Mouse (Mus musculus) MEL (cell line): ENCODE measurements around the gene Nrip1. TPM values are rescaled to one million over a fixed set of nuclear protein-coding genes. Genes with fewer than 3 reads are reported as not detected.

ENCODE experiments used
- DNase-seq: peaks from one replicate; pipeline ENCODE4 v3.0.0; 2011; ENCODE audit warnings: low read depth, low spot score
- H3K27ac ChIP-seq: 2 replicates; pipeline ENCODE4 v1.5.1; 2012; ENCODE audit warnings: low read depth, mild to moderate bottlenecking, control low read depth, low read length, moderate library complexity; ENCODE audit not compliant: control insufficient read depth
- H3K27me3 ChIP-seq, 2 experiments: fragments of 150-350 bp in 1 of 2; sonication (generic) in 1 of 2; 2 replicates each; pipeline ENCODE4 v1.6.1; 2012; ENCODE audit warnings: low read length in 2 of 2, mild to moderate bottlenecking in 2 of 2, improper control_type of control experiment in 1 of 2, moderate library complexity in 1 of 2; ENCODE audit not compliant: insufficient read depth in 2 of 2, control insufficient read depth in 1 of 2
- H3K36me3 ChIP-seq, 2 experiments: 2 replicates each; pipeline ENCODE4 v1.6.1; 2012 to 2014; ENCODE audit warnings: low read length in 2 of 2, improper control_type of control experiment in 1 of 2, inconsistent platforms in 1 of 2, mild to moderate bottlenecking in 1 of 2; ENCODE audit not compliant: insufficient read depth in 2 of 2, control insufficient read depth in 1 of 2
- H3K4me1 ChIP-seq, 2 experiments: fragments of 150-350 bp in 1 of 2; sonication (generic) in 1 of 2; 2 replicates each; pipeline ENCODE4 v1.6.1; 2012; ENCODE audit warnings: low read length in 2 of 2, improper control_type of control experiment in 1 of 2, mild to moderate bottlenecking in 1 of 2; ENCODE audit not compliant: insufficient read depth in 2 of 2, control insufficient read depth in 1 of 2
- H3K4me3 ChIP-seq, 2 experiments: fragments of 150-350 bp in 1 of 2; sonication (generic) in 1 of 2; 2 replicates each; pipeline ENCODE4 v1.5.1; 2012; ENCODE audit warnings: low read depth in 2 of 2, low read length in 2 of 2, mild to moderate bottlenecking in 2 of 2, moderate library complexity in 2 of 2, control low read depth in 1 of 2, improper control_type of control experiment in 1 of 2; ENCODE audit not compliant: control insufficient read depth in 1 of 2, insufficient read depth in 1 of 2
- H3K79me2 ChIP-seq: 2 replicates; pipeline ENCODE4 v1.6.1; 2012; ENCODE audit warnings: mild to moderate bottlenecking, low read length, moderate library complexity; ENCODE audit not compliant: control insufficient read depth, poor library complexity, insufficient read depth
- H3K9ac ChIP-seq: 2 replicates; pipeline ENCODE4 v1.6.1; 2012; ENCODE audit warnings: low read depth, mild to moderate bottlenecking, control low read depth, low read length, moderate library complexity; ENCODE audit not compliant: control insufficient read depth, poor library complexity, severe bottlenecking
- H3K9me3 ChIP-seq: fragments of 150-350 bp; sonication (generic); replicated peaks from 2 replicates; pipeline ENCODE4 v1.6.1; 2012; ENCODE audit warnings: mild to moderate bottlenecking, low read length, improper control_type of control experiment, moderate library complexity; ENCODE audit not compliant: insufficient read depth
- ELF1 ChIP-seq: IDR thresholded peaks from 2 replicates; pipeline ENCODE4 v1.6.1; 2014; ENCODE audit warnings: low read depth, mild to moderate bottlenecking, inconsistent platforms, low read length, improper control_type of control experiment, moderate library complexity
- EP300 ChIP-seq, 2 experiments: IDR thresholded peaks; 2 replicates each; pipeline ENCODE4 v1.6.1; 2011; ENCODE audit warnings: improper control_type of control experiment in 2 of 2, low read length in 2 of 2, low read depth in 1 of 2, mild to moderate bottlenecking in 1 of 2
- ETS1 ChIP-seq: IDR thresholded peaks from 2 replicates; pipeline ENCODE4 v1.6.1; 2012; ENCODE audit warnings: low read depth, mild to moderate bottlenecking, inconsistent platforms, low read length, improper control_type of control experiment, moderate library complexity
- GATA1 ChIP-seq: IDR thresholded peaks from 2 replicates; pipeline ENCODE4 v1.6.1; 2011; ENCODE audit warnings: low read depth, low read length, improper control_type of control experiment
- HCFC1 ChIP-seq: IDR thresholded peaks from 2 replicates; pipeline ENCODE4 v1.6.1; 2012; ENCODE audit warnings: low read depth, mild to moderate bottlenecking, inconsistent platforms, low read length, improper control_type of control experiment, moderate library complexity
- JUND ChIP-seq: IDR thresholded peaks from 2 replicates; pipeline ENCODE4 v1.6.1; 2011; ENCODE audit warnings: low read depth, mild to moderate bottlenecking, improper control_type of control experiment, low read length
- KAT2A ChIP-seq: conservative IDR thresholded peaks from 2 replicates; pipeline ENCODE4 v1.6.1; 2012; ENCODE audit warnings: low read depth, low read length, improper control_type of control experiment, inconsistent platforms
- MAFK ChIP-seq: IDR thresholded peaks from 2 replicates; pipeline ENCODE4 v1.6.1; 2011; ENCODE audit warnings: low read depth, mild to moderate bottlenecking, low read length, improper control_type of control experiment, borderline replicate concordance
- MAX ChIP-seq: IDR thresholded peaks from 2 replicates; pipeline ENCODE4 v1.6.1; 2011; ENCODE audit warnings: low read length, improper control_type of control experiment
- MAZ ChIP-seq: IDR thresholded peaks from 2 replicates; pipeline ENCODE4 v1.6.1; 2012; ENCODE audit warnings: low read depth, mild to moderate bottlenecking, inconsistent platforms, low read length, improper control_type of control experiment
- MEF2A ChIP-seq: IDR thresholded peaks from 2 replicates; pipeline ENCODE4 v1.6.1; 2014; ENCODE audit warnings: low read depth, mild to moderate bottlenecking, inconsistent platforms, low read length, improper control_type of control experiment; ENCODE audit not compliant: poor library complexity, insufficient replicate concordance, severe bottlenecking; ENCODE audit errors: extremely low read depth
- MXI1 ChIP-seq: IDR thresholded peaks from 2 replicates; pipeline ENCODE4 v1.6.1; 2011; ENCODE audit warnings: mild to moderate bottlenecking, low read depth, low read length, improper control_type of control experiment
- MYC ChIP-seq: IDR thresholded peaks from 2 replicates; pipeline ENCODE4 v1.6.1; 2011; ENCODE audit warnings: low read depth, mild to moderate bottlenecking, low read length, improper control_type of control experiment, moderate library complexity
- NELFE ChIP-seq: IDR thresholded peaks from 2 replicates; pipeline ENCODE4 v1.6.1; 2011; ENCODE audit warnings: low read depth, low read length, improper control_type of control experiment
- NRF1 ChIP-seq: IDR thresholded peaks from 2 replicates; pipeline ENCODE4 v1.6.1; 2014; ENCODE audit warnings: low read depth, mild to moderate bottlenecking, inconsistent platforms, low read length, improper control_type of control experiment, moderate library complexity; ENCODE audit not compliant: poor library complexity, insufficient read depth, severe bottlenecking
- POLR2AphosphoS2 ChIP-seq: IDR thresholded peaks from 2 replicates; pipeline ENCODE4 v1.6.1; 2011; ENCODE audit warnings: low read length, improper control_type of control experiment
- POLR2AphosphoS5 ChIP-seq: IDR thresholded peaks from 2 replicates; pipeline ENCODE4 v1.6.1; 2012; ENCODE audit warnings: low read depth, borderline replicate concordance, mild to moderate bottlenecking, inconsistent platforms, low read length, moderate library complexity, mixed read lengths
- RAD21 ChIP-seq: IDR thresholded peaks from 2 replicates; pipeline ENCODE4 v1.6.1; 2011; ENCODE audit warnings: mild to moderate bottlenecking, low read depth, low read length, improper control_type of control experiment
- RCOR1 ChIP-seq: IDR thresholded peaks from 2 replicates; pipeline ENCODE4 v1.6.1; 2012; ENCODE audit warnings: low read depth, mild to moderate bottlenecking, inconsistent platforms, low read length, improper control_type of control experiment
- SIN3A ChIP-seq: IDR thresholded peaks from 2 replicates; pipeline ENCODE4 v1.6.1; 2012; ENCODE audit warnings: low read length, improper control_type of control experiment, inconsistent platforms
- SMC3 ChIP-seq: IDR thresholded peaks from 2 replicates; pipeline ENCODE4 v1.6.1; 2011; ENCODE audit warnings: low read depth, low read length, improper control_type of control experiment
- TCF12 ChIP-seq: IDR thresholded peaks from 2 replicates; pipeline ENCODE4 v1.6.1; 2014; ENCODE audit warnings: low read depth, mild to moderate bottlenecking, inconsistent platforms, low read length, improper control_type of control experiment, moderate library complexity
- UBTF ChIP-seq: IDR thresholded peaks from 2 replicates; pipeline ENCODE4 v1.6.1; 2012; ENCODE audit warnings: low read depth, mild to moderate bottlenecking, inconsistent platforms, low read length, improper control_type of control experiment, moderate library complexity, borderline replicate concordance; ENCODE audit not compliant: insufficient read depth
- USF1 ChIP-seq: IDR thresholded peaks from 2 replicates; pipeline ENCODE4 v1.6.1; 2014; ENCODE audit warnings: low read depth, mild to moderate bottlenecking, inconsistent platforms, low read length, improper control_type of control experiment, moderate library complexity
- ZKSCAN1 ChIP-seq: IDR thresholded peaks from 2 replicates; pipeline ENCODE4 v1.6.1; 2012; ENCODE audit warnings: low read depth, mild to moderate bottlenecking, inconsistent platforms, low read length, improper control_type of control experiment, moderate library complexity
- ZNF384 ChIP-seq: IDR thresholded peaks from 2 replicates; pipeline ENCODE4 v1.6.1; 2012; ENCODE audit warnings: low read depth, mild to moderate bottlenecking, inconsistent platforms, low read length, improper control_type of control experiment
- polyA plus RNA-seq, 2 experiments: library from polyadenylated mRNA; stranded (reverse) in 1 of 2; unstranded in 1 of 2; fragments of >175 nt in 1 of 2; fragments of >200 nt in 1 of 2; gene quantifications; 2 replicates each; pipeline versions ENCODE4 v1.2.1 to v1.2.4; 2012; ENCODE audit warnings: low replicate concordance in 2 of 2, low read depth in 1 of 2; ENCODE audit not compliant: insufficient read length in 2 of 2, insufficient read depth in 1 of 2, missing spikeins in 1 of 2
- total RNA-seq: library from RNA; depleted of rRNA; stranded (reverse); fragments of 300-350 nt; gene quantifications from 2 replicates; pipeline ENCODE4 v1.2.3, GENCODE M21; 2012

Nrip1 gene
- total and polyA plus RNA-seq, 3 experiments, result 13.6 to 42.6 (median 21.1) TPM

- Histone ChIP-seq H3K27me3 (peaks cover 0 to 2% of the 10 kb centered on the region in 2 experiments; a peak in 1 of 4 replicates), H3K36me3 (no peaks in the 10 kb centered on the region), H3K27ac (no peak overlapping the region), H3K4me1 (no peaks in the 10 kb centered on the region), H3K9me3 (no peaks in the 10 kb centered on the region), H3K79me2 (no peaks in the 10 kb centered on the region), H3K9ac (no peak overlapping the region), H3K4me3 (no peak overlapping the region)
- TF ChIP-seq USF1 (no peak), JUND (no peak), MAX (no peak), RAD21 (no peak)
- no peak for DNase-seq
Observed at GRCm38 (mm10) chr16:76260296-76260695, 113.3 kb downstream of the Nrip1 start.

GRCm38 (mm10) chr16:76251826-76252225, 121.8 kb downstream of the Nrip1 start:
- H3K4me3 ChIP-seq, result no peak overlapping the region
- H3K27ac ChIP-seq, result no peak overlapping the region

GRCm38 (mm10) chr16:76249345-76250091, 124.1 kb downstream of the Nrip1 start:
- H3K27ac ChIP-seq, result no peak overlapping the region
- H3K79me2 ChIP-seq, result no peaks in the 10 kb centered on the region
- no peaks in the 10 kb centered on the region for H3K9me3 ChIP-seq
- H3K36me3 ChIP-seq, result no peaks in the 10 kb centered on the region
- H3K4me1 ChIP-seq, result no peaks in the 10 kb centered on the region
- peaks cover 0 to 2% of the 10 kb centered on the region in 2 experiments; a peak in 3 of 4 replicates for H3K27me3 ChIP-seq
- TF ChIP-seq KAT2A (no peak), MEF2A (no peak), ZKSCAN1 (no peak), UBTF (no peak), GATA1 (no peak), HCFC1 (no peak), ZNF384 (no peak), EP300 (IDR thresholded peaks at IDR 0.05; ENCODE audit: low read depth in 1 of 2, low read length in 2 of 2) (no peak)
- no peak overlapping the region for H3K9ac ChIP-seq
- DNase-seq, result no peak
- no peak overlapping the region for H3K4me3 ChIP-seq

More at GRCm38 (mm10) chr16:76251826-76252225, 121.8 kb downstream of the Nrip1 start:
- no peak for TF ChIP-seq NELFE
- TF ChIP-seq KAT2A, result no peak
- TF ChIP-seq SMC3, result no peak
- TF ChIP-seq ETS1, result no peak
- TF ChIP-seq MAX, result no peak
- no peak for TF ChIP-seq POLR2AphosphoS2
- TF ChIP-seq MYC, result no peak
- TF ChIP-seq MAZ, result no peak
- TF ChIP-seq ELF1, result no peak
- no peak for TF ChIP-seq NRF1
- TF ChIP-seq TCF12, result no peak
- no peak for TF ChIP-seq UBTF
- TF ChIP-seq RAD21, result no peak
- no peak for TF ChIP-seq MAFK
- no peak for TF ChIP-seq MXI1
- no peak for TF ChIP-seq SIN3A
- no peak for TF ChIP-seq RCOR1
- TF ChIP-seq POLR2AphosphoS5, result no peak
- TF ChIP-seq, all 39 proteins: peak for 0
- DNase-seq, result no peak
- Histone ChIP-seq H3K4me1 (no peaks in the 10 kb centered on the region), H3K79me2 (no peaks in the 10 kb centered on the region), H3K9me3 (no peaks in the 10 kb centered on the region), H3K27me3 (no peaks in the 10 kb centered on the region; a peak in 2 of 4 replicates), H3K36me3 (no peaks in the 10 kb centered on the region), H3K9ac (no peak overlapping the region)
